Mouse (Mus musculus) left cerebral cortex, adult 2 months (tissue): ENCODE measurements around the gene Sh3glb2. TPM values are rescaled to one million over a fixed set of nuclear protein-coding genes. Genes with fewer than 3 reads are reported as not detected.

Experiments
- DNase-seq, 2 experiments: peaks; one replicate each; pipeline ENCODE4 v3.0.0; 2021 to 2022; ENCODE audit warnings: low spot score in 2 of 2, mixed read lengths in 1 of 2; ENCODE audit errors: extremely low spot score in 1 of 2
- H3K27ac ChIP-seq: fragments of 200-600 bp; 2 replicates; pipeline ENCODE4 v1.8.1; 2022
- H3K4me3 ChIP-seq: fragments of 200-600 bp; 2 replicates; pipeline ENCODE4 v1.8.1; 2022
- CTCF ChIP-seq: fragments of 200-600 bp; IDR thresholded peaks from 2 replicates; pipeline ENCODE4 v1.8.1; 2022; ENCODE audit warnings: antibody characterized with exemption, mild to moderate bottlenecking, moderate library complexity
- intact Hi-C: fragments of 180-260 bp; cut with DNase I; formaldehyde crosslinking; loops from one replicate; pipeline ENCODE4 v1.15.1; 2025
- microRNA-seq, 2 experiments: library from miRNA; unstranded; fragments of <30 nt; microRNA quantifications; one replicate each; pipeline ENCODE4 v1.2.0; 2021
- total RNA-seq, 2 experiments: library from RNA; stranded (reverse); gene quantifications; 2 replicates each; pipeline ENCODE4 v1.2.3; 2021

Sh3glb2 gene
- total RNA-seq, 2 experiments from 2014 or later, result 291 to 312 TPM

- no peak for TF ChIP-seq CTCF
- Histone ChIP-seq H3K4me3 (no peak overlapping the region), H3K27ac (no peak overlapping the region)
- no peak for DNase-seq
- intact Hi-C loops, result no loop called here
These were observed 33.8 kb downstream of the Sh3glb2 start for GRCm38 (mm10) chr2:30325296-30325695.

DNA sequence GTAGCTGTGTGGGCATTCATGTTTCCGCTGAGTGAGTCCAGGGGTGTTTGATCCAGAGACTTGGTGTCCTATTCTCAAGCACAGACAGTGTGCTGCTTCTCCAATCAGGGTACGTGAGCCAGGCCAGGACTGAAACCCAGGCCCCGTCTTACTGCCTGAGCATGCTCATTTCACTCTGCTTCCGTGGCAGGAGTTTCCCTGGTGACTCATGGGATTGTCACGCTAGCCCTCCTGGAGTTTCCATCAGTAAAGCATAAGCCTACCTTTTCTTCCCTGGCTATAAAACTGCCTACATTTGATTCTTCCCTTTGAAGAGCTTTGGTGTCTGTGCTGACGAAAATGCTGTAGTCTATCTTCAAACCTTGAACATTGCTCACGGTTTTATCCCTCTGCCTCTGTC, 36.0 kb downstream of the Sh3glb2 start:
- DNase-seq, result no peak
- TF ChIP-seq CTCF, result no peak
- no peak overlapping the region for H3K27ac ChIP-seq
- intact Hi-C loops, result no loop called here
- no peak overlapping the region for H3K4me3 ChIP-seq

DNA sequence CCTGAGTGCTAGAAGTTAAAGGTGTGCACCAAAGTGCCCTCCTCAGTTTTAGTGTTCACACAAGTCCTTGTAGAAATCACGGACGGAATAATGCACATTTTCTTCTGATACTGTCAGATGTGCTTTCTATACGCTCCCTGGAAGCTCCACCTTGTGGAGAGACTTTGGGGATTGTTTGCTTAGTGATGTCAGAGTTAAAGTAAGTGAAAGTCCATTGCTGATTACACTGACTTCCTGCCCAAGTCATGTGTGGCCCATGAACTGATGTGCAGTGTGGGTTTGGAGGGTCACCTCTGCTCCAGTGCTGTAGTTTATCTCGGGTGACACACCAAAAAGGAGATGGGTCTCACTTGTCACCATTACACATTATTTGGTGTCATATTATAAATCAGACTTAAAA, 39.9 kb downstream of the Sh3glb2 start:
- no peak overlapping the region for H3K4me3 ChIP-seq
- no peak for DNase-seq
- intact Hi-C loops, result no loop called here
- TF ChIP-seq CTCF, result no peak
- no peak overlapping the region for H3K27ac ChIP-seq

DNA sequence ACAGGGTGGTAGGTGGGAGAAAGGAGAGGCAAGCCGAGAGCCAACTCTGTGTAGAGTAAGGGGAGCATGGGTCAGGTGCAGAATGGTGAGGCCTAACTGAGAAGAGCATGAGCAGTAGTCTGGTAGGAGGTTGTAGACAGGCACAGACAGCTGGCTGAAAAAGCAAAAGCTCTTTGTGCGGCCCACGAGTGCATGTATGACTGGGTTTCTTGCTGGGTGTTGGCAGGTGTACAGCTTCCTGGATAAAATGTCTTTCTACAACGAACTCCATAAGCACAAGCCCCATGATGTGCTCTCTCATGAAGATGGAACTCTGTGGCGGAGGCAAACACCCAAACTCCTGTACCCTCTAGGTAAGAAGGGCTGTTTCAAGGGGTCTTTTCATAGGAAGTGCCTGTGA, 42.2 kb downstream of the Sh3glb2 start:
- no peak overlapping the region for H3K27ac ChIP-seq
- peak in 1 of 2 experiments; percentile 18 for DNase-seq
- TF ChIP-seq CTCF, result no peak
- H3K4me3 ChIP-seq, result no peak overlapping the region
- intact Hi-C loops, result no loop called here

- Histone ChIP-seq H3K27ac (no peak overlapping the region), H3K4me3 (no peak overlapping the region)
- intact Hi-C loops, result no loop called here
- no peak for DNase-seq
- no peak; the same call in none of the 2 replicates for TF ChIP-seq CTCF
These were observed 43.0 kb downstream of the Sh3glb2 start for GRCm38 (mm10) chr2:30316136-30316535.

- no peak for TF ChIP-seq CTCF
- intact Hi-C loops, result no loop called here
- Histone ChIP-seq H3K4me3 (no peak overlapping the region), H3K27ac (no peak overlapping the region)
- peak in 1 of 2 experiments; percentile 14 for DNase-seq
These were observed 47.7 kb downstream of the Sh3glb2 start for GRCm38 (mm10) chr2:30311481-30311880.

DNA sequence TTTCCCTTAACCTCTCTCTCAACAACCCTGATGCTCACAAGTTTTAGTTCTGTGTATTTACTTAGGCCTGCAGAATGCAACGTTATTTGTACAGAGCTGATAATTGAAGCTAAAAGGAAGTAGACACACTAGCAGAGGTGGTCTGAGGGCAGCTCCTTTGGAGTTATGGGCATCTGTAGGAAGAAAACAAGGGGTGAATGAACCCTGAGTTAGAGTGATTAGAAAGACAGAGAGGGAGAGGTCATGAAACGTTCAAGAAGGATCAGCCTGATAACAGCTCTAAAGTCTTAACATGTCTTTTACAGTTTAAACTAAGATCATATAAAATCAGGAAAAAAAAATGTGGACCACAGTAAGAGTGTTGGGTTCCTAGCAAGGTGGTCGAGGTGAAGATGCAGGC, 49.8 kb downstream of the Sh3glb2 start:
- DNase-seq, result no peak
- no peak for TF ChIP-seq CTCF
- H3K27ac ChIP-seq, result no peak overlapping the region
- no peak overlapping the region for H3K4me3 ChIP-seq
- intact Hi-C loops, result no loop called here

DNA sequence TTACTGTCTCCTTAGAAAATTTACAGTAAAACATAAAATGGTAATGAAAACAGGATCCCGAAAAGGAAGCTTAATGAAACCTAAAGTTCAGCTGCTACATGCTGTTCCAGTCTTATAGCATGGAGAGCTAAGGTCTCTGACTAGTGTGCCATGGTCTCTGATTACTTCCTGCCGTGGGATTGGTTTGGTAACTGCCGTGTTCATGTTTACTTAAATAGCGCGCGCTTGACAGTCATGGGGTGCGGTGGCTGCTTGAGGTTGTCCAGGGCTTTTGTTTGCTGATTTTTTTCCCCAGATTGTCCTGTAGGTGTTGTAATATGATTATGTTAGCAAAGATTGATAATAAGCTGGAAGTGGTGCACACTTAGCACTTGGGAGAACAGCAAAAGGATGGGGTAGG, 53.0 kb downstream of the Sh3glb2 start:
- Histone ChIP-seq H3K4me3 (no peak overlapping the region), H3K27ac (no peak overlapping the region)
- DNase-seq, result no peak
- TF ChIP-seq CTCF, result no peak
- intact Hi-C loops, result no loop called here

GRCm38 (mm10) chr2:30299966-30300365, 59.2 kb downstream of the Sh3glb2 start:
- intact Hi-C loops, result no loop called here
- H3K4me3 ChIP-seq, result no peak overlapping the region
- no peak overlapping the region for H3K27ac ChIP-seq
- DNase-seq, result no peak
- no peak for TF ChIP-seq CTCF

DNA sequence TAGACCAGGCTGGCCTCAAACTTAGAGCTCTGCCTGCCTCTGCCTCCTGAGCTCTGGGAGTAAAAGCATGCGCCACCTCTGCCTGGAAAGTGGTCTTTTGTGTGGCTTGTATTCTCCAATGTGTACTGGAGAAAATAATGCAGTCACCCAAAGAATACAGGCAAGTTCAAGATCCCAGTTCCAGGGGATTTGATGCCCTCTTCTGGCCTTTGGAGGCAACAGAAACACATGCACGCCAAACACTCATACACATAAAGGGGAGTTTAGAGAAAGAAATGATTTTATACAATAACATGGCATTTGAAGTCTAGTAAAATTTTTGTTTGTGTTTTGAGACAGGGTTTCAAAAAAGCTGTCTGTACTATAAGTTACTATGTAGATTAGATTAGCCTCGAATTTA, 59.6 kb downstream of the Sh3glb2 start:
- TF ChIP-seq CTCF, result peak; percentile 30
- Histone ChIP-seq H3K27ac (no peak overlapping the region), H3K4me3 (no peak overlapping the region)
- intact Hi-C loops, result no loop called here
- no peak for DNase-seq

Small RNA genes lying within 50 kb of the gene (microRNA-seq; reads per million reads assigned to microRNA genes)
- gene Gm47292, result 0 reads per million in 2 experiments

Other genes starting within 250 kb of the Sh3glb2 start
- 100 to 1,000 TPM; 163 to 171 TPM for gene Zer1, start 234.8 kb downstream of the Sh3glb2 start, total RNA-seq
- gene Tbc1d13, start 225.6 kb downstream of the Sh3glb2 start, total RNA-seq, result 10 to 100 TPM; 49.6 to 53.3 TPM
- 10 to 100 TPM; 20.9 to 21.4 TPM for gene Endog, start 187.8 kb downstream of the Sh3glb2 start, total RNA-seq
- gene Spout1, start 180.9 kb downstream of the Sh3glb2 start, total RNA-seq, result 10 to 100 TPM; 36.6 to 38.4 TPM
- 10 to 100 TPM; 14.3 to 15.2 TPM for gene Kyat1, start 153.5 kb downstream of the Sh3glb2 start, total RNA-seq
- 10 to 100 TPM; 60.8 to 62.0 TPM for gene Lrrc8a, start 121.6 kb downstream of the Sh3glb2 start, total RNA-seq
- 10 to 100 TPM; 11.3 to 15.1 TPM for gene Gm28035, start 118.8 kb downstream of the Sh3glb2 start, total RNA-seq
- 10 to 100 TPM; 21.7 to 27.3 TPM for gene Phyhd1, start 93.1 kb downstream of the Sh3glb2 start, total RNA-seq
- gene Gm28038, start 78.3 kb downstream of the Sh3glb2 start, total RNA-seq, result not detected
- 10 to 100 TPM; 22.3 to 25.2 TPM for gene Dolk, start 73.0 kb downstream of the Sh3glb2 start, total RNA-seq
- 10 to 100 TPM; 21.8 to 23.5 TPM for gene Nup188, start 72.9 kb downstream of the Sh3glb2 start, total RNA-seq
- gene Miga2, start 4.9 kb upstream of the Sh3glb2 start, total RNA-seq, result 100 to 1,000 TPM; 120 to 138 TPM
- gene Dolpp1, start 32.9 kb upstream of the Sh3glb2 start, total RNA-seq, result 10 to 100 TPM; 25.8 to 26.8 TPM
- 10 to 100 TPM; 56.5 to 58.2 TPM for gene Crat, start 56.5 kb upstream of the Sh3glb2 start, total RNA-seq
- 100 to 1,000 TPM; 177 to 178 TPM for gene Ptpa, start 56.7 kb upstream of the Sh3glb2 start, total RNA-seq
- 10 to 100 TPM; 20.9 to 25.3 TPM for gene Ier5l, start 114.9 kb upstream of the Sh3glb2 start, total RNA-seq
- 1 to 10 TPM; 2.8 to 5.7 TPM for gene Cstad, start 235.7 kb upstream of the Sh3glb2 start, total RNA-seq